Mouse (Mus musculus) limb, embryonic 14.5 days (tissue): ENCODE data around the gene Ppm1h. TPM values are rescaled to one million over a fixed set of nuclear protein-coding genes. Genes with fewer than 3 reads are reported as not detected.

ENCODE experiments used
- ATAC-seq: fragments of 200-750 bp; cut with Nextera tagmentation; 2 replicates; pipeline ENCODE4 v1.8.0; 2017; ENCODE audit warnings: low read depth, moderate number of reproducible peaks, moderate TSS enrichment; ENCODE audit not compliant: low FRiP score
- DNase-seq: peaks from one replicate; pipeline ENCODE4 v3.0.0-alpha.2; 2015; ENCODE audit warnings: low spot score
- H3K27ac ChIP-seq: fragments of 300-500 bp; sonication (generic); replicated peaks from 2 replicates; pipeline ENCODE4 v1.5.1; 2014; ENCODE audit warnings: low read depth, mild to moderate bottlenecking, low read length, moderate library complexity, mixed read lengths
- H3K27me3 ChIP-seq: fragments of 300-500 bp; sonication (generic); 2 replicates; pipeline ENCODE4 v1.6.1; 2014; ENCODE audit warnings: low read length, mixed read lengths; ENCODE audit not compliant: control insufficient read depth, insufficient read depth
- H3K36me3 ChIP-seq: fragments of 300-500 bp; sonication (generic); 2 replicates; pipeline ENCODE4 v1.6.1; 2014; ENCODE audit warnings: mild to moderate bottlenecking, low read length, moderate library complexity, mixed read lengths; ENCODE audit not compliant: control insufficient read depth, insufficient read depth
- H3K4me1 ChIP-seq: fragments of 300-500 bp; sonication (generic); 2 replicates; pipeline ENCODE4 v1.6.1; 2014; ENCODE audit warnings: antibody characterized with exemption, low read length, mixed read lengths; ENCODE audit not compliant: control insufficient read depth, insufficient read depth
- H3K4me2 ChIP-seq: fragments of 300-500 bp; sonication (generic); replicated peaks from 2 replicates; pipeline ENCODE4 v1.6.1; 2014; ENCODE audit warnings: low read depth, mild to moderate bottlenecking, low read length, moderate library complexity; ENCODE audit not compliant: severe bottlenecking
- H3K4me3 ChIP-seq: fragments of 300-500 bp; sonication (generic); replicated peaks from 2 replicates; pipeline ENCODE4 v1.5.1; 2014; ENCODE audit warnings: low read length
- H3K9ac ChIP-seq: fragments of 300-500 bp; sonication (generic); 2 replicates; pipeline ENCODE4 v1.6.1; 2014; ENCODE audit warnings: mild to moderate bottlenecking, low read depth, low read length, moderate library complexity; ENCODE audit not compliant: severe bottlenecking
- H3K9me3 ChIP-seq: fragments of 300-500 bp; sonication (generic); 2 replicates; pipeline ENCODE4 v1.6.1; 2016; ENCODE audit warnings: low read length; ENCODE audit not compliant: control insufficient read depth
- POLR2A ChIP-seq: fragments of 200-500 bp; IDR thresholded peaks from 2 replicates; pipeline ENCODE4 v1.8.0; 2012; ENCODE audit warnings: inconsistent platforms, mild to moderate bottlenecking, moderate library complexity, borderline replicate concordance; ENCODE audit not compliant: insufficient read depth, insufficient read length; ENCODE audit errors: extremely low read depth
- WGBS: fragments of 180-500 bp; shearing (Covaris S2); extraction: QIAGEN DNeasy Blood & Tissue Kit; methylation state at CpG from one replicate; pipeline ENCODE4 v1.1.7; 2014; 5-methylcytosine and 5-hydroxymethylcytosine counted together
- polyA plus RNA-seq, 2 experiments: library from polyadenylated mRNA; depleted of rRNA in 1 of 2; stranded (reverse) in 1 of 2; unstranded in 1 of 2; fragments of >200 nt; fragmentation: Nextera tagmentation in 1 of 2; extraction: Ambion mirVana in 1 of 2; gene quantifications; 2 replicates each; pipeline versions ENCODE4 v1.2.1 to v1.2.3; 2012 to 2014

Gene Ppm1h
- polyA plus RNA-seq, 2 experiments = 2.2 to 3.4 TPM

DNA sequence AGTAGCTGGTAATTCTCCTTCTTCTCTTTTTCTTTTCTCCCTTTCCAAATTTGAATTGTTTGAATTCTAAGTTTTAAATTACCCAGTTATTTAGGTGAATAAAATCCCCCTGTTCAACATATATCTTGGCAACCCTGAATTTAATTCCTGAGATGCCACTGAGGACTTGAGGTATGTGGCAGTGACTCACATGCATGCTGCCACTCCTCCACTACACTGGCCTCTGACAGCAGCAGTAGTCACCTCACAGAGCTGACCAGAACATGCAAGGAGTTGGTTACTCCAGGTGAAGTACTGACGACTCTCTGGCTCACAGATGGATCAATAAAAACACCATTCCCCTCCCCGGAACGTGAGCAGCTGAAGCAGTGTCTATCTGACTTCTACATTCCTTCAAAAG lies 98.9 kb downstream of the Ppm1h start:
- Histone ChIP-seq H3K27ac (no peak overlapping the region), H3K9me3 (no peaks in the 10 kb centered on the region), H3K9ac (no peak overlapping the region), H3K36me3 (no peaks in the 10 kb centered on the region), H3K4me3 (no peak overlapping the region), H3K4me2 (no peak overlapping the region), H3K27me3 (no peaks in the 10 kb centered on the region), H3K4me1 (no peaks in the 10 kb centered on the region)
- WGBS = 30% methylated on average over 3 of the region's 3 CpGs
- DNase-seq (no peak), ATAC-seq (no peak)
- TF ChIP-seq POLR2A = no peak

DNA sequence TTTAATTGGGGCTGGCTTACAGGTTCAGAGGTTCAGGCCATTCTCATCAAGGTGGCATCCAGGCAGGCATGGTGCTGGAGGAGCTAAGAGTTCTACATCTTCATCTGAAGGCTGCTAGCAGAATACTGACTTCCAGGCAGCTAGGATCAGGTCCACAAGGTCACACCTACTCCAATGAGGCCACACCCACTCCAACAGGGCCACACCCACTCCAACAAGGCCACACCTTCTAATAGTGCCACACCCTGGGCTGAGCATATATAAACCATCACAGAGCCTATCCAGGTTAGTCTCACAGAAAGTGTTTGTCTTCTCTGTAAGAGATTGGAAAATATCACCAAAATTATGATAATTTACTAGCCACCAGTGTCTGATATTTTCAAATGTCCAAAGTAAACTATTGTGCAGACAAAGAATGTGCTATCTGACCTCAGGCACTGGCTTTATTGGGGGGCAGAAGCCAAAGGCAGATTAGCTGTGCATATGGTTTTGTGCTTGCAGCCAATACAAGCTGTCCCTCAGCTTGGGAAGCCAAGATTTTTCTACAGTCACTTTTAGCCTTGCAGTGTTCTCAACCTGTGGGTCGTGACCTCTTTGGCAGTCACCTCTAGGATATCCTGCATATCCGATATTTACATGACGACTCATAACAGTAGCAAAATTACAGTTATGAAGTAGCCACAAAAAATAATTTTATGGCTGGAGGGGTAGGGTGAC lies 99.5 kb downstream of the Ppm1h start:
- Histone ChIP-seq H3K27me3 (no peaks in the 10 kb centered on the region), H3K36me3 (no peaks in the 10 kb centered on the region), H3K4me2 (no peak overlapping the region), H3K9me3 (no peaks in the 10 kb centered on the region), H3K27ac (no peak overlapping the region), H3K4me1 (peaks cover 2% of the 10 kb centered on the region; the same call in 1 of the 2 replicates), H3K4me3 (no peak overlapping the region), H3K9ac (no peak overlapping the region)
- DNase-seq (no peak), ATAC-seq (no peak)
- TF ChIP-seq POLR2A = no peak
- 73% methylated on average over 3 of the region's 3 CpGs for WGBS

DNA sequence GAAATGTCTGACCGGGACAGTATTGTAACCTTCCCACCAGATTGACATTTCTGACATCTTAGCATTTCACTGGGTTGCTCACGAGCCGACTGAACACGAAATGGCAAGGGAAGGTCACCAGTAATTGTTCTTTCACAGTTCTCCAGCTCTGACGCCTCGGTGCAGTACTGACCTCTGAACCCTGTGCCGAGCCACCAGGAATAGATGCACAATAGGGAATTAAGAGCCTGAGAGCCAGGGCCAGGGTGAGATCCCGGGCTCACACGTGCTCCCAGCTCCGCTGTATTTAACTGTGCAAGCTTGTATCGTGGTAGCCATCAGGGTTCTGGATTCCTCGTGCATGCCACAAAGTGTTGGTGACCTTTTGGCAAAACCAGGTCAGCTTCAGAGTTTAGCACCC lies 100.8 kb downstream of the Ppm1h start:
- Histone ChIP-seq H3K36me3 (no peaks in the 10 kb centered on the region), H3K4me3 (no peak overlapping the region), H3K9me3 (no peaks in the 10 kb centered on the region), H3K27ac (no peak overlapping the region), H3K4me2 (no peak overlapping the region), H3K4me1 (peaks cover 2% of the 10 kb centered on the region; the same call in 1 of the 2 replicates), H3K27me3 (no peaks in the 10 kb centered on the region), H3K9ac (no peak overlapping the region)
- no peak for TF ChIP-seq POLR2A
- no peak for ATAC-seq
- no peak for DNase-seq
- WGBS = 36% methylated on average over 12 of the region's 12 CpGs

DNA sequence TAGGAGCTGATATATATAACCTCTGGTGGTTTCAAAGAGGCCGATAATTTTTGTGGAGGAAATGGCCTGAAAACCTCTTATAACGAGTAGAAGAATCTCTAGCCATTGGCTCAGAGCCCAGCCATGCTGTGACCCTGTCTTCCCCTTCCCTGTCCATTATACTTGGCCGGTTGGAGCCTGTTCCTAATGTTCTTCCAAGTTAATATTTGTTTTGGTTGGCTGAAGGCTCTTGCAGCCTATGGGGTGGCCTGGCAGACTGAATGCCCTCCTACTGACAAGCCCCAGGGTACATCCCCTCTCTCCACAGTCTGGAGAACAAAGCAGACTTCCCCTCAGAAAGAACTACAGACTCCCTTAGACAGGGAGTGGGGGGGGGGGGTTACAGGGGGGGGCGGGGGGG lies 104.2 kb downstream of the Ppm1h start:
- TF ChIP-seq POLR2A = no peak
- Histone ChIP-seq H3K36me3 (no peaks in the 10 kb centered on the region), H3K9ac (no peak overlapping the region), H3K27me3 (no peaks in the 10 kb centered on the region), H3K4me2 (no peak overlapping the region), H3K4me1 (peaks cover 2% of the 10 kb centered on the region; the same call in 1 of the 2 replicates), H3K4me3 (no peak overlapping the region), H3K27ac (no peak overlapping the region), H3K9me3 (no peaks in the 10 kb centered on the region)
- 23% methylated on average over 4 of the region's 4 CpGs for WGBS
- DNase-seq (peak; percentile 78), ATAC-seq (peak; percentile 53; the same call in 1 of the 2 replicates)

GRCm38 (mm10) chr10:122789648-122790170 lies 111.1 kb downstream of the Ppm1h start:
- Histone ChIP-seq H3K4me2 (no peak overlapping the region), H3K9me3 (no peaks in the 10 kb centered on the region)

More at GRCm38 (mm10) chr10:122789648-122790170, 111.1 kb downstream of the Ppm1h start:
- 50% methylated on average over 12 of the region's 12 CpGs for WGBS
- Histone ChIP-seq H3K36me3 (no peaks in the 10 kb centered on the region), H3K9ac (no peak overlapping the region), H3K4me3 (no peak overlapping the region), H3K27me3 (no peaks in the 10 kb centered on the region), H3K4me1 (peaks cover 6% of the 10 kb centered on the region), H3K27ac (no peak overlapping the region)
- no peak for DNase-seq
- ATAC-seq = no peak
- no peak for TF ChIP-seq POLR2A
